Mouse (Mus musculus): Measurements from ENCODE around the gene Ptgfr. TPM values are rescaled to one million over a fixed set of nuclear protein-coding genes. Genes with fewer than 3 reads are reported as not detected.

Ptgfr gene
- polyA plus RNA-seq, 1 experiment from 2014 or later: 0.09 TPM

Other genes starting within 250 kb of the Ptgfr start
- 7.2 and 9.7 TPM in 2 replicates for gene Ifi44, start 87.7 kb downstream of the Ptgfr start, polyA plus RNA-seq (2015; fragmentation: Nextera tagmentation; extraction: Ambion mirVana)
- gene Ifi44l, start 74.7 kb downstream of the Ptgfr start, polyA plus RNA-seq (2015; fragmentation: Nextera tagmentation; extraction: Ambion mirVana): not detected in 2 replicates